Mouse (Mus musculus): ENCODE data around the gene Ctsw.
"Not testable (repeated sequence)": the region's sequence is repeated elsewhere in the genome, so short reads cannot be mapped to it uniquely, and the experiment has no call there.

DNA sequence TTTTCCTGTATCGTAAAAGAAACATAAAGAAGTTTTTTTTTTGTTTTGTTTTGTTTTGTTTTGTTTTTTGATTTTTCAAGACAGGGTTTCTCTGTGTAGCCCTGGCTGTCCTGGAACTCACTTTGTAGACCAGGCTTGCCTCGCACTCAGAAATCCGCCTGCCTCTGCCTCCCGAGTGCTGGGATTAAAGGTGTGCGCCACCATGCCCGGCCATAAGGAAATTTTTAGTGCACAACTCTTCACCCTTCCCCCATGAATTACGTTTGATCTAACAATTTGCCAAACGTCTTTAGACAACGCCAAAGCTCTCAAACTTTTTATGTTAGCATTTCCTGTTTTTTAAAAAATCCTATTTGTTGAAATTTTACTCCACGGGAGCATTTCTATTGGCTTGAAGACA, 21.4 kb upstream of the Ctsw start:
- not testable (repeated sequence) for TF ChIP-seq POLR2A (IDR thresholded peaks at IDR 0.05; ENCODE audit: control insufficient read depth, low read depth, low read length); CTCF (IDR thresholded peaks at IDR 0.05; ENCODE audit: control insufficient read depth, insufficient read depth, insufficient replicate concordance, low read depth, low read length)

Measured in testis, adult 2 months (tissue).